Mouse (Mus musculus) embryonic facial prominence, embryonic 11.5 days (tissue): ENCODE measurements around the gene Rph3al. TPM values are rescaled to one million over a fixed set of nuclear protein-coding genes. Genes with fewer than 3 reads are reported as not detected.

ENCODE experiments used
- ATAC-seq: fragments of 200-750 bp; cut with Nextera tagmentation; replicated peaks from 2 replicates; pipeline ENCODE4 v1.8.0; 2017; ENCODE audit warnings: low read depth; ENCODE audit not compliant: insufficient number of reproducible peaks, low FRiP score, low TSS enrichment
- DNase-seq: peaks from one replicate; pipeline ENCODE4 v3.0.0-alpha.2; 2015; ENCODE audit warnings: low spot score
- H3K27ac ChIP-seq: fragments of 300-500 bp; sonication (generic); replicated peaks from 2 replicates; pipeline ENCODE4 v1.5.1; 2014; ENCODE audit warnings: mild to moderate bottlenecking, low read depth, low read length, control low read depth
- H3K27me3 ChIP-seq: fragments of 300-500 bp; sonication (generic); 2 replicates; pipeline ENCODE4 v1.6.1; 2014; ENCODE audit warnings: mild to moderate bottlenecking, low read length, moderate library complexity, mixed read lengths; ENCODE audit not compliant: control insufficient read depth, insufficient read depth
- H3K36me3 ChIP-seq: fragments of 300-500 bp; sonication (generic); replicated peaks from 2 replicates; pipeline ENCODE4 v1.6.1; 2014; ENCODE audit warnings: low read depth, mild to moderate bottlenecking, low read length, moderate library complexity, mixed read lengths; ENCODE audit not compliant: control insufficient read depth, insufficient read depth
- H3K4me1 ChIP-seq: fragments of 300-500 bp; sonication (generic); 2 replicates; pipeline ENCODE4 v1.6.1; 2014; ENCODE audit warnings: low read length, mixed read lengths; ENCODE audit not compliant: control insufficient read depth, insufficient read depth
- H3K4me2 ChIP-seq: fragments of 300-500 bp; sonication (generic); 2 replicates; pipeline ENCODE4 v1.6.1; 2014; ENCODE audit warnings: low read depth, mild to moderate bottlenecking, control low read depth, low read length, moderate library complexity
- H3K4me3 ChIP-seq: fragments of 300-500 bp; sonication (generic); 2 replicates; pipeline ENCODE4 v1.5.1; 2014; ENCODE audit warnings: low read depth, low read length, control low read depth
- H3K9ac ChIP-seq: fragments of 300-500 bp; sonication (generic); replicated peaks from 2 replicates; pipeline ENCODE4 v1.6.1; 2014; ENCODE audit warnings: mild to moderate bottlenecking, control low read depth, low read length
- H3K9me3 ChIP-seq: fragments of 300-500 bp; sonication (generic); replicated peaks from 2 replicates; pipeline ENCODE4 v1.6.1; 2016; ENCODE audit warnings: mild to moderate bottlenecking, low read length, inconsistent platforms, mixed read lengths; ENCODE audit not compliant: control insufficient read depth
- WGBS: fragments of 180-500 bp; shearing (Covaris S2); extraction: QIAGEN DNeasy Blood & Tissue Kit; methylation state at CpG from one replicate; pipeline ENCODE4 v1.1.7; 2014; 5-methylcytosine and 5-hydroxymethylcytosine counted together
- polyA plus RNA-seq: library from polyadenylated mRNA; unstranded; fragments of >200 nt; fragmentation: Nextera tagmentation; extraction: Ambion mirVana; gene quantifications from 2 replicates; pipeline ENCODE4 v1.2.1, GENCODE M21; 2014

The Rph3al gene
- polyA plus RNA-seq, 1 experiment from 2014 or later, result 2.7 TPM

DNA sequence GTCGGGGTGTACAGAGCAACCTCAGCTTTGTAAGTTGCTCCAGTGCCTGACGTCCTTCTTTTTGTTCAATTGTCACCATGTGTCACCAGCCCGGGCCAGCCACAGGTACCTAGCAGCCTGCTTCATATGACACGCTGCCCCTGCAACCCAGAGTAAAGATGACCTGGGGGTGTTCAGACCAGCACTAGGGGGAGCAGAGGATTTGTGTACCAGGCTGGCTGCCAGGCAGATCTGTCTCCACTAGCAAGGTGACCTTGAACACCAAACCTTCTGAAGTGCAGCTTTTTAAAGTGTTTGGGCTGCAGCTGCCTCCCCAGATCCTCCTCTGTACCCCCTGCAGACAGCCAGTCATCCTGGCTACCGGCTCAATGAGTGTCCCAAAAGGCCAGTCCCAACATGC is 9.0 kb upstream of the Rph3al start:
- H3K4me2 ChIP-seq, result no peak overlapping the region
- no peaks in the 10 kb centered on the region for H3K27me3 ChIP-seq
- H3K4me1 ChIP-seq, result peaks cover 7% of the 10 kb centered on the region; the same call in 1 of the 2 replicates
- H3K4me3 ChIP-seq, result no peak overlapping the region
- WGBS, result 32% methylated on average over 5 of the region's 5 CpGs
- ATAC-seq (no peak; the same call in 1 of the 2 replicates), DNase-seq (no peak)
- H3K27ac ChIP-seq, result no peak overlapping the region
- no peaks in the 10 kb centered on the region for H3K36me3 ChIP-seq
- no peak overlapping the region for H3K9ac ChIP-seq
- H3K9me3 ChIP-seq, result no peaks in the 10 kb centered on the region

DNA sequence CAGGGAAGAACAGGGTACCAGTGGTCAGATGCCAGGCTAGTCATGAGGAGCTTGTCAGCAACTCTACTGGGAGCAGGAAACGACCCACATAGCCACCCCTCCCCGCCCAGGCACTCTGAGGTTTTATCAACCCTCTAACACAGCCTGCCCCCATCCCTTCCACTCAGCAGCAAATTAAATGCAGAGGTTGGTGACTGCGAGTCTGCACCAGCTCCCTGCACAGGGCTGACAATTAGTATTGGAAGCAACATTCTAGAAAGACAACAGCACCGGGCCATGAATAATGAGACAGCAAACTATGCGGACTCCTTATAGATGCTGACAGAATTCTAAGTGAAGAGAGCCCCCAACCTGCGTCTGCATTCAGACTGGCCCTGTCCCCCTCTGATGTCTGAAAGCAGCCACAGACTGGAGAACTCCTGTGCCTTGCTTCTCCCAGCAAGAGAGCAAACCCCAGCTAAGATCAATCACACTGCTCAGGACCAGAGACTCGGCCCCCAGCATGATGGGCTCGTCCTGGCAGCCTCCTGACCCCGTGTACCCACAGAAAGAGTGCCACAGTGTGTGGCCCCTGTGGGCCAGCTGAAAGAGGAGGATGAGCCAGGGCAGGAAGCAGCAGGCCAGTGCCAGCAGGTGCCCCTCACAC is 7.7 kb upstream of the Rph3al start:
- H3K4me1 ChIP-seq, result peaks cover 7% of the 10 kb centered on the region; the same call in 1 of the 2 replicates
- DNase-seq (peak; percentile 41), ATAC-seq (no peak)
- no peak overlapping the region for H3K27ac ChIP-seq
- H3K9me3 ChIP-seq, result no peaks in the 10 kb centered on the region
- no peak overlapping the region for H3K4me3 ChIP-seq
- H3K27me3 ChIP-seq, result no peaks in the 10 kb centered on the region
- H3K36me3 ChIP-seq, result no peaks in the 10 kb centered on the region
- WGBS, result 14% methylated on average over 9 of the region's 9 CpGs
- H3K4me2 ChIP-seq, result no peak overlapping the region
- H3K9ac ChIP-seq, result peak overlapping the region; percentile 25; the same call in 1 of the 2 replicates

DNA sequence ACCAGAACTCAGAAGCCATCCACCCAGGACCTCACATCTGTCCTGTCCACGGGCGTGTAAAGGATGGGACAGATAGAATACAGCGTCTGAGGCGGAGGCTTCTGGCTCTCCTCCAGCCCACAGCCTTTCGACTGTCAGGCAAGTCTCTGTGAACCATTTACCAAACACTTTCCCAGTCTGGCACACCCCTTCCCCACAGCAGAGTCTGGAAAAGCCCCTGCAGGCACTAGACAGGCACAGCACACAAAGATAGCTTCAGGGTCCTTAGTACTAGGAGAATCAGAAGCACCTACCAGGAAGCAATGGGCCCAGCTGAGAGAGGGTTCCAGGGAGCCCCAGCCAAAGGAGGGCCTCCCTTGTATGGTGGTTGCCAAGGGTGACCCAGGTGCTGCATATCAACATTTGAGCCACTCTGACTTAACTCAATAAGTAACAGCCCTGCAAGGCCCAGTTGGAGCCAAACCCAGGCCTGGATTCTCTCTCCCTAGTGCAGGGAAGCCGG is 808 bp downstream of the Rph3al start:
- Histone ChIP-seq H3K4me1 (peaks cover 4% of the 10 kb centered on the region; the same call in 1 of the 2 replicates), H3K9me3 (no peaks in the 10 kb centered on the region), H3K27ac (peak overlapping the region; percentile 43; the same call in 1 of the 2 replicates), H3K4me2 (no peak overlapping the region; the same call in 1 of the 2 replicates), H3K27me3 (no peaks in the 10 kb centered on the region), H3K4me3 (no peak overlapping the region), H3K36me3 (no peaks in the 10 kb centered on the region), H3K9ac (peak overlapping the region; percentile 5; the same call in 1 of the 2 replicates)
- peak; percentile 91 for ATAC-seq
- WGBS, result 41% methylated on average over 6 of the region's 6 CpGs
- DNase-seq, result peak; percentile 88

DNA sequence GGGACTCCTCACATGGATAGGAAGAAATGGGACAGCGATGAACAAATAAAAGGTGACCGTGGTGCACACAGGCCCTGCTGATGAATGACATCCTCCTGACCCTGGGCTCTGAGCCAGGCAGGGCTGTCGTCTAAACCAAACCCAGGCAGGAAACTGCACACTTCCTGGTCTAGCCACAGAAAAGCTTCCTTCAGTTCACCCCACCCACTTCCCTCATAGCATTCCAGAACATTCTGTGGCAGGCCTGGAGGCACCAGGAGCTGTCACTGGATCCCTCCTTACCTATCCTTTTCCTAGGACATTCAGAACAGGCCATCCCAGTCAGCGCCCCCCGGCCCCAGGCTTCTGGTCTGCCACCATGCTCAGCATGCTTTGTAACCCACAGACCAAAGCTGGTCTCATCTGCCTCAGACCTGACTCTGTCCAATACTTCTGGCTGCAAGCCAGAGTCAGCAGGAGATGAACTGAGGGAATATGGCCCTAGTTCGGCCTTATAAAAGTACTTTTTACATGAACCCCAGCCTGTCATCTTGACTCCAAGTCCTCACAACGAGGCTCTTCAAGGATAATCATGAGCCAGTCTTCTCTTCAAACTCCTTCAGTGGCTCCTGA is 2.3 kb downstream of the Rph3al start:
- H3K4me1 ChIP-seq, result peaks cover 4% of the 10 kb centered on the region; the same call in 1 of the 2 replicates

DNA sequence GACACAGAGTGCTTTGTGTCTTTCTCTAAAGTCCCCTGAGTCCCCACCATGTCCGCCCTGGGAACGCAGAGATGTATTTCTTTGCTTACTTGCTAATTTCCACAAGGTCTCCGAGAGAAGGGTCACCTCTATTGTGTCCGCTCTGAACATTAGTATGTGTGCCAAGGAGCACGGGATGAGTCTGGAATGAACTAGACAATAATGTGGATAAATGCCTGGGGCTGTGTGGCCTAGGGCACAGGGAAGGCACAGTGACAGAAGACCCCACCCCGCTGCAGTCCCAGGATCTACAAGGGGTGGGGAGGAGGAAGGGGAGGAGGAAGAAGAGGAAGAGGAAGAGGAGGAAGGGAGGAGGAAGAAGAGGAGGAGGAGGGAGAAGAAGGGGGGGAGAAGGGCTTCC is 3.8 kb downstream of the Rph3al start:
- H3K36me3 ChIP-seq, result no peaks in the 10 kb centered on the region
- peaks cover 4% of the 10 kb centered on the region; the same call in 1 of the 2 replicates for H3K4me1 ChIP-seq
- DNase-seq (no peak), ATAC-seq (no peak)
- H3K9ac ChIP-seq, result no peak overlapping the region
- H3K4me3 ChIP-seq, result no peak overlapping the region
- WGBS, result 57% methylated on average over 6 of the region's 6 CpGs
- no peaks in the 10 kb centered on the region for H3K9me3 ChIP-seq
- H3K27ac ChIP-seq, result no peak overlapping the region
- no peak overlapping the region; the same call in 1 of the 2 replicates for H3K4me2 ChIP-seq
- H3K27me3 ChIP-seq, result no peaks in the 10 kb centered on the region

More for the DNA sequence above, 2.3 kb downstream of the Rph3al start:
- Histone ChIP-seq H3K4me2 (no peak overlapping the region), H3K9ac (no peak overlapping the region), H3K27me3 (no peaks in the 10 kb centered on the region), H3K4me3 (no peak overlapping the region), H3K27ac (no peak overlapping the region), H3K36me3 (no peaks in the 10 kb centered on the region), H3K9me3 (no peaks in the 10 kb centered on the region)
- DNase-seq (no peak), ATAC-seq (no peak)
- 65% methylated on average over 7 of the region's 7 CpGs for WGBS

DNA sequence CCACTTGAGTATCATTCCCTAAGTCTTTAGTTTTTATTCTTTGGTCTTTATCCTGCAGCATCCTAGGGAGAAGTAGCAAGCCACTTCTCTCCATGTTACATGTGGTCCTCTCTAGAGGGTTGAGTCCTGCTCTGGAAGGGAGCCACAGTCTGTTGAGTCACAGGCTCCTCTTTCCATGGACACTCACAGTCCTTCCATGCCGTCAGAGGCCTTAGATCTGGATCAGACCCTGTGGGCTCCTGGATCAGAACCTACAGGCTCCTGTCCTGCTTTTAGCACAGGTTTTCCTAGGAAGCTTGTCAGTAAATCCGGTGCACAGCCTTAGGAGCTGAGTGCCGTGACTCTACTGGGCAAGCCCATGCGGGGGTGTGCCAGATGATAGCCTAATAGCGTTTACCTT is 4.9 kb downstream of the Rph3al start:
- Histone ChIP-seq H3K9ac (no peak overlapping the region), H3K4me1 (peaks cover 4% of the 10 kb centered on the region; the same call in 1 of the 2 replicates), H3K9me3 (no peaks in the 10 kb centered on the region), H3K27me3 (no peaks in the 10 kb centered on the region), H3K27ac (no peak overlapping the region), H3K36me3 (no peaks in the 10 kb centered on the region), H3K4me3 (no peak overlapping the region), H3K4me2 (no peak overlapping the region)
- DNase-seq (no peak), ATAC-seq (no peak)
- WGBS, result 77% methylated on average over 5 of the region's 5 CpGs

DNA sequence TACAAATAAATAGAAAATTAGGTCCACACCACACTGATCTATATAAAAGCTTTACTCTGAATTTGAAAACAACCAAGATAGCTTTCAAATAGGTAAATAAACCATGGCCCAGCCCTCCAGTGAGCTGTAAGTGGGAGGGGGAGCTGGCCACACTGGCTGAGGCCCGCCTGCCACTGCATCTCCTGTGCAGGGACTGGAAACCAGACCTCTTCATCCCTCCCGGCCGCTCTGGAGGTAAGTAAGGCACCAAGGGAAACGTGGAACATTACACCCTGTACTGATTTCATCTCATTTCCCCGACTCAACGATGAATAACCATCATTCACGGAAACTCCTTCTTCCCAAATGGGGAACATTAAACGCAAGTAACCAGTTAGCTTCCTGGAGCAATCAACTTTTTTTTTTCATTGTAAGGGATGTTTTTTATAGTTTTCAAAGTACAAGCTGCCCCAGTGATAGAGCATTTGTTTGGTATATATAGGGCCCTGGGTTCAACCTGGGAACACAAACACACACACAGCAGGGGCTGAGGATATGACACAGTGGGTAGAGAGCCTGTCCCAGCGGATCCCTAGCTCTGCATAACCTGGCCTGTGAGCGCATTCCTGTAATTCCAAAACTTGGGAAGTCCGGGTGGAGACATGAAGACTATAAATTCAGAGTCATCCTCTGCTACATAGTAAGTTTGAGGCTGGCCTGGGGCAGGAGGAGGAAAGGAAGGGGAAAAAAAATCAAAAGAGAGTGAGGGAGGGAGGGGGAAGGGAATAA is 7.1 kb downstream of the Rph3al start:
- Histone ChIP-seq H3K9me3 (no peaks in the 10 kb centered on the region), H3K4me2 (no peak overlapping the region), H3K4me3 (no peak overlapping the region), H3K27me3 (no peaks in the 10 kb centered on the region), H3K4me1 (no peaks in the 10 kb centered on the region; the same call in none of the 2 replicates), H3K9ac (no peak overlapping the region), H3K27ac (no peak overlapping the region), H3K36me3 (no peaks in the 10 kb centered on the region)
- WGBS, result 28% methylated on average over 11 of the region's 11 CpGs
- ATAC-seq (no peak), DNase-seq (peak; percentile 64)
